Mouse (Mus musculus) thymus, postnatal 36 days (tissue): Measurements from ENCODE around the gene 1700125H20Rik.
"Not testable (repeated sequence)": the region's sequence is repeated elsewhere in the genome, so short reads cannot be mapped to it uniquely, and the experiment has no call there.

ENCODE experiments used
- DNase-seq, 2 experiments: peaks; one replicate each; pipeline ENCODE4 v3.0.0; 2022; ENCODE audit warnings: mixed read lengths in 2 of 2

1700125H20Rik gene

DNA sequence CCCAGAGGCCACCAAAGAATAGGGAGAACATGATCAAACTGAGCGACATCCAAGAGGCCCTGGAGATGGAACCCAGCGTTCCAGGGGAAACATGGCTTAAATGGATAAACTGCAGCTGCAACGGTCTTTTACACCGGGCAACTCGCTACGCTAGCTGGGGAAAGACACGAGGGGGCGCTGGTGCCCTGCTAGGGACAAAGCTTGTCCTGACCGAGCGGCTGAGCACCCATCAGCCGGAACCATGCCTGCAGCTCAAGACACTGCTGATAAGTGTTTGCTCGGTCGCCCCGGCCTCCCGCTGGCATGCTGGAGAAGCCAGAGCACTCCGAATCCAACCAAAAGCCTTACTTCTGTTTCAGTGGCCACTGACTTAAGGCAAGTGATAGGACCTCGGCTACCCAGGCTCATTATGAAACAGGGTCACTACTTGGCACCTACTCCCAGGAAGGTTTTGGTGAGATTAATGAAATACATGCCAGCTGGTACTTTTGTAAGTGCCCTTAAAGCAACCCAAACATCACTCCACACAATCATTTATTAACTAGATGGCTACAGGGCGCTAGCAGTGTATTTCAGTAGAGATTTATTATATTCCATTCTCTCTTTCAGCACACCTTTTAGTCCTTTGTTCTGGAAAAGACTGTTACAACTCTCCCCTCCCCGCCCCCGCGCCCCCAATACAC is at the start of gene 1700125H20Rik:
Gene 1700125H20Rik (plus strand): TSS at position 347 of the 683 bp plus-strand sequence.
- DNase-seq = peak; percentile 84 to 89

DNA sequence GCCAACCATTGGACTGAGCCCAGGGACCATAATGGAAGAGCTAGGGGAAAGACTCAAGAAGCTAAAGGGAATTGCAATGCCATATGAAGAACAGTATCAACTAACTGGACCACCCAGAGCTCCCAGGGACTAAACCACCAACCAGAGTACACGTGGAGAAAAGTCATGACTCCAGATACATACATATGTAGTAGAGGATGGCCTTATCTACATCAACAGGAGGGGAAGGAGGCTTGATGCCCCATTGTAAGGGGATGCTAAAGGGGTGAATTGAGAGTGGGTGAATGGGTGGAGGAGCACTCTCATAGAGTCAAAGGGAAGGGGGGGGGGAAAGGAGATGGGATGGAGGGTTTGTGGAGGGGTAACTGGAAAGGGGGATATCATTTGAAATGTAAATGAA is 48.1 kb upstream of the 1700125H20Rik start:
- DNase-seq = no peak

DNA sequence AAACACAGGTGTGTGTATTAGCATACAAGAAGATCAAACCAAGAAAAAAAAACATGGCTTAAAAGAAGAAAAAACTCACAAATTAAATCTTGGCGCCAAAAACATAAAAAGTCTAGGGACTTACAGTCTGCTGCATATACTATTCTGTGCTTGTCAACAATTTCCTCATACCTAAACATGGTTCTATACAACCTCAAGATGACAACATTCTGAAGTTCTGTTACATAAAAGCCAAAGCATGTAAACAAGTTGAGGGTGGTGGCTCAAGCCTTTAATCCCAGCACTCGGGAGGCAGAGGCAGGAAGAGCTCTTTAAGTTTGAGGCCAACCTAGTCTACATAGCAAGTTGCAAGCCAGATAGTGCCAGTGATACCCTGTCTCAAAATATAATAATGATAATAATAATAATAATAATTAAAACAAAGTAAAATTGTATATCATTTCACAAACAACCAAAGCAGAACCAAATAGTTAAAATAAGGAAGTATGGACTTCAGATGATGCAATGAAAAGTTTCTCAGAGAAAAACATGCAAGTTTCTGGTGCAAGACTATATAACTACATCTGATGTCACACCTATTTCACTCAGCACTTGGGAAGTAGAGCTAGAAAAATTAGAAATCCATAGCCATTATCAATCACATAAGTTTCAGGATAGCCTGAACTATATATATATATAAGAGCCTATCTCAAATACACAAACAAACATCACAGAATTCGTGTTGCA is 46.8 kb upstream of the 1700125H20Rik start:
- no peak for DNase-seq

DNA sequence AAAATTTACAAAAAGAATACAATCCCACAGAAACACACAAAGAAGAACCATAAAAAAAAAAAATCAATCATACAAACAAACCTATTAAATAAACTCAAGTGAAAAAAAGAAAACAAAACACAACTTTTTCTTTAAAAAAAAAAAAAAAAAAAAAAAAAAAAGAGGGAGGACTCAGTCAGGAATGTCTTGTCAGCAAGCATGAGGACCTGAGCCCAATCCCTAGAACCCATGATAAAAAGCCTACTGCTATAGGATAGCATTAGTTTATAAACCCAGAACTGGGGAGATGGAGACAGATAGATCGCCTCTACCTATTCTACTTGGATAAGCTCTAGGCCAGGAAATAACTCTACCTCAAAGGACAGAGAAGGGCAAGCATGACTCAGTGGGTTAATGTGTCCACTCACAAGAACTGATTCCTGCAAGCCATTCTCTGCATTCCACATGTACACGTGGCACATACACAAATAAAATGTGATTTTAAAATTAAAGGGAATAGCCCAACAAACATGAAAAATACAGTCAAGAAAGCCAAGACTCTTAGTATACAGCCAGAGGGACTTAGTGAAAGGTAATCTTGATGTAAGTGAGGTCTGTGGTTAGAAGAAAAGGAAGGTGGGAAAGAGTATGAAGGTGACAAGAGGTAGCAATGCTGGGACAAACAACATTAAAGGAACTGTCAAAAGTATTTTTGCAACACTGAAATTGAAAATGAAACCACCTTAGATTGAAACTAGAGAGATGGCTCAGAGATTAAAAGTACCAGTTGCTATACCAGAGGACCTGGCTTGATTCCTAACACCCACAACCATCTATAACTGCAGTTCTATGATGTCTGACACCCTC is 43.7 kb upstream of the 1700125H20Rik start:
- no peak for DNase-seq

DNA sequence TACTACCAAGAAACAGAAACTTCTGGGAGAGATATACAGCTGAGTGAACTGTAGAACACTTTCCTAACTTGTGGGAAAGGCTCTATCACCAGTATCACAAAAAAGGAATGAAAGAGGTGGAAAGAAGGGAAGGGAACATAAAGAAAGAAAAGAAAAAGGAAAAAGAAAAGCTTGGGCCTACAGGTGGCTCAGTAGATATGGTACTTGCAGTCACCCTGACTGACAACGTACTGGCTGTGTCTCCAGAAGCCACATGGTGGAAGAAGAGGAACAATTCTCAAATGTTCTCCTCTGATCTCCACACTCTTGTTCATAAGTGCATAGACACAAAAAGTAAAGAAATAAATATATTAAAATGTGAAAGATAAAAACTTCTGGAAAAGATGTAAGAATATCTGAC is 41.3 kb upstream of the 1700125H20Rik start:
- no peak for DNase-seq

DNA sequence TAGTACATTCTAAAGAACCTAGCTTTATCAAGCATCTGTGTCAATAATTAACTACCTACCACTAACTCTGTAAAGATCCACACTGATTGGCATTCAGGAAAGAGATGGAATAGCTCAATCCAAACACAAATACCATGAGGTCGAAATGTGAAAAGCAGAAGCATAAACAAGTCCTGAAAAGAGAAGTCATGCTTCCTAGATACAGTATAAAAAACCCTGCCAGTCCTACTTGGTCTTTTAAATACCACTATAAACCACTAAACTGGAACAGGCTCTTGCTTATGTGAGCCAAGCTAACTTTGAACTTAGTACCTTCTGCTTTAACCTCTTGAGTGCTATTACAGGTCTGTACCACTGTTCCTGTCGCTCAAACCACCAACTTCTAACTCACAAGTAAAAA is 38.7 kb upstream of the 1700125H20Rik start:
- DNase-seq = no peak

DNA sequence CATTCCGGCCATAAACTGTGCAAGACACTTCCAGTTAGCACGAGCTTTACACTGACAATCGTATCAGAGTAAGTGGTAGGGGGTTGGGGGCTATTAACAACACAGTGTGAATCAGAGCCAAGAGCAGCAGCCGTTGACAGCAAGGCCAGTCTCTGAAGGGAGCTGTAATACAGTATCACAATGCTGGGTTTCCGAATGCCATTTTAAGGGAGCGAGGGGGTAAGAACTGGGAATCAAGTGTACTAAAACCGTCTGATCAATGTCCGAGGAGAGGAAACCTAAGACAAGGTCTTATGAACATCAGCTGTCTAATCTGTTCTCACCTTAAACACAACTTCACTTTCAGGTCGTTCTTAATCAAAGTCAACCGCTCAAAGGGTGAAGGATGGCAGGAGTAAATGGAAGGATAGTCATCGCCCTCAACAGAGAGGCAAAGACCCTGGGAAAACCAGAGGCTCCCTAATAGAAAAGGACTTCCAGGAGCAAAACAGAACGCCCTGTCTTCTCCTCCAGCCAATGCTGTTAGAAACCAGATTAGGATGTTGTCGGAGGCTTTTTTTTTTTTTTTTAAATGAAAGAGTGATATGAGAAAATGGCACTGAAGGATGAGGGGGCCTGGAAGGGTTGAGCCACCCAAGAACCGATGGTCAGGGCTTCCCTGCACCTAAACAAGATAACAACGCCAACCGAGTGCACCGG is 31.3 kb upstream of the 1700125H20Rik start:
- DNase-seq = peak in 1 of 2 experiments; percentile 2

DNA sequence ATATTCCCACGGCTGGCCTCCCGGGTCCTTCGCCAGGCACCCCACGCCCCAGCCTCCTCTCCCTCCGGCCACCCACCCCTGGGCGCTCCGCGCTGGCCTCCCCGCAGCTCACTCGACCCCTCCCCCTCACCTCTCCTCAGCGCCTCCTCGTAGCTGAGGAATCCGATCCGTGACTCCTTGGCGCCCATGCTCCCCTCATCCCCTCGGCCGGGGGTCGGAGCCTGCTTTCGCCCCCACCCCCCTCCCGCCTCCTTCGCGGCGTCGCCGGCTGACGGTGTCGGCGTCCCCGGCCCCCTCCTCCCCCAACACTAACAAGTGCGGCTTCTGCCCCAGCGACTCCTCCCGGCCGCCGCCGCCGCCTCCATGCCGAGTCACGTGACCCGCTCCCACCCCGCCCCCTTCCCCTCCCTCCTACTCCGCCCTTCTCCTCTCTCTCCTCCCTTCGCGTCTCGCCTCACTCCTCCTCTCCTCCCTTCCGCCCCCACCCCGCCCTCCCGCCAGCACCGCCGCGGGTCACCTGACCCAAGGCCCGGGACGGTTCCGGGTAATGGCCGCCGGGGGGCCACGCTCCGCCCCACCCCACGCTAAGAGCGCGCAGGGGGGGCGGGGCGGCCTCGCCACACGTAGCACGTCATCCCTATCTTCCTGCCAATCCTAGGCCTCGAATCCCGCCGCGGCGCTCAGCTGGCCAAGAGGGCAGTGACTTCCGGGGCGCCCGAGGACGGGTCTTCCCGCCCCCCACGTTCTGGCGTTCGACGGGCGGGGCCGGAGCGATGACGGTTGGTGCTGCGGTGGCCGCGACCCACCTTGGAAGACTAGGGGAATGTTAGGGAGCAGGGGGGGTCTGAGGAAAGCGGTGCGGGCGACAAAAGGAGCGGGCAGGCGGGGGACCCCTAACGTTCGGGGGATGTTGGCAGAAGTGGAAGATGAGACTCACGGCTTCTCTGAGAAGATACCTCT is 30.3 kb upstream of the 1700125H20Rik start, which contains the start of gene Usp32:
Gene Usp32 (minus strand): TSS at position 581 of the 960 bp plus-strand sequence.
- peak; percentile 95 to 98 for DNase-seq

DNA sequence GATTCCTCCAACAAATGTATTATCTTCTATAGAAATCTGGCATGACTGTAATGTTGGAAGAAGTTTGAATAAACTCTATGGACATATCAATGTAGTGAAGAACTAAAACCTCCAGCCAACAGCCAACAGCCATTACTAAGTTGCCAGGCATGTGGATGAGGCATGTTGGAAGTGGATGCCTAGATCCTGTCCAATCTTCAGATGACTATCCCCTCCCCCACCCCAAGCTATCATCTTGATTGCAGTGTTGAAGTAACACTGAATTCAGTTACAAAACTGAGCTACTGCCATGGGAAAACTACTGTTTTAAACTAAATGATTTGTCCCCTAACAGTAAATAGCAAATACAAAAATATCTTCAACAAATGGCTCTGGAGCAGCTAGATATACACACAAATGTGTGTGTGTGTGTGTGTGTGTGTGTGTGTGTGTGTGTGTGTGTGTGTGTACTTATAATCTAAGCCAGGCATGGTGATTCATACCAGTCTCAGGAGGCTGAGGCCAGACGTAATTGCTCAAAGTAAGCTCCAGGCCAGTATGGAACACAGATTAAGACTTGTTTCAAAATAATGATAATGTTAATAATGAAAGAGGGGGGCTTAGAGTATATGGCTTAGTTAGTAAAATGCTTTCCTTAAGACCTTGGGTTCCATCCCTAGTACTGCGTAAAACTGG is 17.8 kb upstream of the 1700125H20Rik start:
- DNase-seq = no peak

DNA sequence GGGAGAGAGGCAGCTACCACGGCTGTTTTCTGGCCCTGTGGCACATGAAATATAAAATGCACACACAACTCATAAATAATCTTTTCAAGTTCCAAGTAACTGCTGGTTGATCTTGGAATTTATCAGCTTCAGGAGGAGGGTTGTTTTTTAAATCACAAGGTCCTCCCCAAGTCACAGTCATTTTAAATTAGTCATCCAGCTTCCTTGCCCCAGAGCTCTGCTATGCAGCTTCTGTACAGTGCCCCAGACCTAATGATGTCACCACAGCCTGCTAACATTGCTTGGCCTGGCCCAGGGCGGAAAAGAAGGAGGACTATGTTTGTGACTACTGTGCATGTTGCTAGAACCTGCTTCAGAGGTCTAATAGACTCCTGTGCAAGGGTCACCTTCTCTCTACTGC is 12.9 kb upstream of the 1700125H20Rik start:
- no peak for DNase-seq

DNA sequence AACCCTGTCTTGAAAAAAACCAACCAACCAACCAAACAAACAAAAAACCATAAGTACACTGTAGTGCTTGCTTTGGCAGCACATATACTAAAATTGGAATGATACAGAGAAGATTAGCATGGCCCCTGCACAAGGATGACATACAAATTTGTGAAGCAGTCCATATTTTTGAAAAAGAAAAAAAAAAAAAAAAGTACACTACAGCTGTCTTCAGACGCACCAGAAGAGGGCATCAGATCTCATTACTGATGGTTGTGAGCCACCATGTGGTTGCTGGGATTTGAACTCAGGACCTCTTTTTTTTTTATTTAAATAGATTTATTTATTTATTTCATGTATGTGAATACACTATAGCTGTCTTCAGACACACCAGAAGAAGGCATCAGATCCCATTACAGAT is 7.2 kb upstream of the 1700125H20Rik start:
- DNase-seq = not testable (repeated sequence)

DNA sequence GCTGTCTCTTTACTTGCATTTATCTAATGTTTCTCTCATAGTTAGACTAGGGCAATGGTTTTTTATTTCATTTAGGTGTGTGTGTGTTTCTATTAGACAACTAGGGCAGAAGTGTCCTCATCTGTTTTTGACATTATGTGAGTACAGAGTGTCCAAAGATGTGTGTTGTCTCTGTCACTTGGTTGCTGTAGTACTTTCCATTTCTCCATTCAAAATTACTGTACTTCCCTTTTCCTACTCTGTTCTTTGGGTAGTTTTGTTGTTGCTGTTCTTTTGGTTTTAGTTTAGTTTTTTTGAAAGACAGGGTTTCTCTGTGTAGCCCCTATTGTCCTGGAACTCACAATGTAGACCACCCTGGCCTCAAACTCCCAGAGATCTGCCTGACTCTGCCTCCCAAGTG is 5.8 kb upstream of the 1700125H20Rik start:
- no peak for DNase-seq

DNA sequence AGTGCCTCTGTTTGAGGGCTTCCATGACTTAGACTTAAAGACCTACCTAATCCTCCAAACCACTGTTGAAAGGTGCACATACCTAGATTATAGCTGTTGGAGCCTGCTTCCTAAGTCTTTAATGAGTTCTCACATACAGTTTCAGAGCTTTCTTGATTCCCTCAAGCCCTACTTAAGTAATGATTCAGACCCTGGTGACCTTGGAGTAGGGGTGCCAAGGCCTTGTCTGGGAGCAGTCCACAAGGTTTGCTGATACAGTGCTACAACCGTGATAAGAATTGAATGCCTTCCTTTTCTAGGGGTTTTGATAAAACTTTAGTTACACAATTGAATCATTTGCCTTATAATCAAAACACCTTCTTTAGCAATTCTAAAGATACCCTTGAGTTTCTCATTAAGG is 2.7 kb upstream of the 1700125H20Rik start:
- DNase-seq = no peak

DNA sequence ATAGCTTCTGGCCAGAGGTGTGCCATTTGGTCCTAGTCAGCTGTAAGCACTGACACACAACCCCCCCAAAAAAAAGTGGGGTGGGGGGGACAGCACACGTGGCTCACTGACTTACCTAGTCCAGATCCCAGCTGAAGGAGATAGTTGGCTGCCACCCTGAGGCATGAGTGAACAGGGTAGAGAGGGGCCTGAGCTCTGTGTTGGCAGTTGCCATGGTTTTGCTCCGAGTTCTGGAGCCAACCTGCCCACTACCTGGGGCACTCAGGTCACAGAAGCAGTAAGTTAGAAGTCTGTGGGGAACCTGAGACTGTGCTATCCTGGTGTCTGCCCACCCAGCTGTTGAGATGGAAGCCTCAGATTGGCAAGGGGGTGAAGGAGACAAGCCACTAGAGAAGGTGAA is 629 bp downstream of the 1700125H20Rik start:
- DNase-seq = no peak

DNA sequence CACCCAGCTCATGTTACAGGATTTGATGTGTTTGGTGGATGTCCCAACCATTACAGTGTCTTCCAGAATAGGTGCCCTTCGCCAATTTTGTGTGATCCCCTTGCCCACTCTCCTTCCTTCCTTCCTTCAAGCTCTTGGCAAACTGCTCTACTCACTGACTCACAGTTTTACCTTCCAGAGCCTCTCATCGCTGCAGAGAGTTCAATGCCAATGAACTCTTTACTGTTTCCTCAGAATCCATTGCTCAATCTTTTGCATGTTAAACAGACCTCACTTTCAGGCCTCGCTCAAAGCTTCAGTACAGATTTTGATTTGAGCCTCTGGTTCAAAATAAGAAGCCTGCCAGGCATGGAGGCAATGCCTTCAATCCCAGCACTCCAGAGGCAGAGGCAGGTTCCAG is 5.7 kb downstream of the 1700125H20Rik start:
- DNase-seq = no peak

DNA sequence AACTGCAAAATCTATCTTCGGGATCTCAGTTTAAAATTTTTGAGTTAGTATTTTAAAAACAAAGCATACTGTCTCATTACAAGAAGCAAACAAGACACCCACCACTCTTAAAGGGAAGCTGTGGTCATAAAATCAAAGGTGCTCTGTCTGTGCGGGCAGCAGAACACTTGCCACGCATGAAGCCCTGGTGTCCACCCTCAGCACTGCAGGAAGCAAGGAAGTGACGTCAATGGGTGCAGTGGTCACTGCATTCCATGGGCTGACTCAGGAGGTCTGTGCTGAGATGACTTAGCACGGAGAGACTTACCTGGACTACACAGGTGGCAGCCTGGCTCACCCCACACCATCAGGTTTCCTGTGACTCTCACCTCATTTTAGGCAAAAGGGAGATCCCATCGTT is 7.6 kb downstream of the 1700125H20Rik start:
- DNase-seq = no peak

DNA sequence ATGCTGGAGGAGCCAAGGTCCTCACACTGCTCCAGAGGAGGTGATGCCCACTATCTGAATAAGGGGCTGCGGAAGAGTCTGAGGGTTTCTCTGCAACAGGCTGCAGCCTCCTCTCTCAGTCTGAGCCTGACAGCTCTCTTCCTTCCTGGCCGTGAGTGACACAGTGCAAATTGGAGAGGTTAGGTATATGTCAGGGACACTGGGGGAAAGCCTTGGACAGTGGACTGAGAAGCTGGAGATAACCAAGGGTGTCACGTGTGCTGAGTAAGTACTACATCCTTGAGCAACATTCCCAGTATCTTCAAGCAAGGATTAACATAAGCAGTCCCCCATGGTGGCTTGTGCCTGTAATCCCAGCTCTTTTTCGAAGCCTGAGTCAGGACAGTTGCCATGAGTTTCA is 8.2 kb downstream of the 1700125H20Rik start:
- no peak for DNase-seq

DNA sequence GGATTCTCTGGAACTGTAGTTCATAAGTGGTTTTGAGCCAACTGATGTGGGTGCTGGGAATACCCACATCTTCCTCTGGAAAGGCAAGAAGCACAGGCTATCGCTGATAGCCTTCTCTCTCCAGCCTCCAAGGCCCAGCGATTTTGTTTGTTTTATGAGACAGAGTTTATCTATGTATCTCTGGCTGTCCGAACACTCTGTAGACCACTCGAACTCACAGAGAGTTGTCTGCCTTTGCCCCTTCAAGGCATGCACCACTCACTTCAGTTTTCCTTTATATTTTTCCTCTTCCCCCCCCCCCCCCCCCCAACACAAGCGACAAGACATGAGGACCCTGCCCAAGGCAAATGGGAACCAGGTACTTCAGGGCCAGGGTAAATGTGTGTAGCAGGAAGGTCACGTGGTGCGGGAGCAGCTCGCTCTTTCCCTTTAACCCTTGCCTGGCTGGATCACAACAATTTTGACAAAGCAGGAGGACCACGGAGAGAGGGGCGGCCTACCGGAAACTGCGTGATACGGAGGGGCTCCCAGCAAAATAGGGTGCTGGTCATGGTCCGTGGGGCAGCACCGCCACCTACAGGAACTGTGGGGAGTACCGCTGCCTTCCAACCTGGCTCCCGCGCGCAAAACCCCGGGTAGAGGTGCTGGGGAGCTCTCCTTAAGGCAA is 12.5 kb downstream of the 1700125H20Rik start:
- peak; percentile 82 to 83 for DNase-seq

DNA sequence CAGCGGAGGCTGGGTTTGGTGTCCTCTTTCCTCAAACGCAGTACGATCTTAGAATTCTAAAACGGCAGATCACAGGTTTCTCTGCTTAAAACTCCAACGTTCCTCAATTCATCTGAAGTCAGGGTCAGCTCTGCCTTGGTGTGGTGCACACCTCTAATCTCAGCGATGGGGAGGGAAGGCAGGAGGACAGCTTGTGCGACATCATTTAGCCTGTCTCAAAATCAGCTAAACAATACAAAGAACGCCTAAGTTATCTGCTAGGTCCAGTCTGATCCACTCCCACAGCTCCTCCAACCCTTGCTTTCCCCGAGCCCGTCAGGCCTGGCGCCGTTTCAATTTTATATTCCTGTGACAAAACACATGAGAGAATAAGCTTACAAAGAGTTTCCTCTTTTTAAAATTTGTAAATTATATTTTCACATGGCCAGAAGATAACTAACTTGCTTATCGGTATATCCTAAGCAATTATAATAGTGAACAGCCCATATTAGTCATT is 13.1 kb downstream of the 1700125H20Rik start:
- no peak for DNase-seq

DNA sequence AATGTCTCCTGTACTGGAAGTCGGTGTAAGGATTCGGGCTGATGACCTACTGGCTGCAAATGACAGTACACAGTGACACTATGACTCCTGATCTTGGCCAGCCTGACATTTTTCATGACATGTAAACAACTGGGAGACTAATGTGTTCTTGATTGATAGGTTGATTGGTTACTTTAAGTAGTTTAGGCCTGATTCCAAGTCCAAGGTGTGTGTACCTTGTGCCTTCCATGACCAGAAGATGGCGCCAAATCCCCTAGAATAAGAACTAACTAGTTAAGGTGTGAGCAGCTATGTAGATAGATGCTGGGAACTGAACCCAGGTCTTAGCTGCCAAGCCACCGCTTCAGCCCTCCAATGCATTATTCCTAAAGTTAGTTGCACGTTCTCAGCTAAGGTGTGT is 13.9 kb downstream of the 1700125H20Rik start:
- peak; percentile 38 to 58 for DNase-seq
